In genomic region chr8:121393111-121393510, GRCm38 (mm10) we compare ENCODE assay signal across 9 mouse cellular contexts.
DNase-seq lines count a peak whose midpoint lies in the region; ATAC-seq lines count a peak whose summit lies in the region.
"Had no signal": no experiment of that assay in that cellular context is flagged by ENCODE, and none has a peak within 500 bp of the region (broad histone marks: within the 10 kb centered on the region; RNA-seq: fewer than 3 reads in every experiment).

No protein-coding gene starts in this region.

- no peak overlapping the region for H3K27ac ChIP-seq in midbrain, embryonic 11.5 days (ENCODE audit: low read depth, low read length)
- H3K27ac ChIP-seq in midbrain, embryonic 15.5 days = no peak overlapping the region
- H3K27ac ChIP-seq in heart, embryonic 10.5 days = peak overlapping the region; percentile 13; the same call in 1 of the 2 replicates
- H3K27ac ChIP-seq: liver, embryonic 15.5 days had no signal

- H3K36me3 ChIP-seq in midbrain, embryonic 11.5 days (ENCODE audit: control insufficient read depth, insufficient read depth, low read length) = no peaks in the 10 kb centered on the region
- no peaks in the 10 kb centered on the region for H3K36me3 ChIP-seq in midbrain, embryonic 15.5 days (replicated peaks)
- H3K36me3 ChIP-seq in heart, embryonic 10.5 days = no peaks in the 10 kb centered on the region
- H3K36me3 ChIP-seq: liver, embryonic 15.5 days had no signal

- peaks cover 31% of the 10 kb centered on the region for H3K27me3 ChIP-seq in midbrain, embryonic 11.5 days (ENCODE audit: control insufficient read depth, insufficient read depth, low read length)
- H3K27me3 ChIP-seq in midbrain, embryonic 15.5 days (replicated peaks) = peaks cover 64% of the 10 kb centered on the region
- peaks cover 63% of the 10 kb centered on the region for H3K27me3 ChIP-seq in heart, embryonic 10.5 days (ENCODE audit: insufficient read depth, poor library complexity, severe bottlenecking)

- no peak overlapping the region for H3K4me2 ChIP-seq in midbrain, embryonic 11.5 days
- H3K4me2 ChIP-seq in midbrain, embryonic 15.5 days = no peak overlapping the region
- H3K4me2 ChIP-seq: liver, embryonic 15.5 days had no signal

- no peak overlapping the region for H3K4me3 ChIP-seq in midbrain, embryonic 11.5 days (ENCODE audit: low read depth, low read length)
- no peak overlapping the region for H3K4me3 ChIP-seq in midbrain, embryonic 15.5 days
- H3K4me3 ChIP-seq in heart, embryonic 10.5 days = no peak overlapping the region
- H3K4me3 ChIP-seq: liver, embryonic 15.5 days had no signal

- WGBS in midbrain, embryonic 11.5 days = 13% methylated on average over 9 of the region's 9 CpGs
- 29% methylated on average over 9 of the region's 9 CpGs for WGBS in midbrain, embryonic 15.5 days
- 10% methylated on average over 9 of the region's 9 CpGs for WGBS in heart, embryonic 10.5 days

- DNase-seq in cerebellum, postnatal 14 days = peak; percentile 67 to 82
- DNase-seq in midbrain, embryonic 11.5 days (ENCODE audit: low spot score, missing footprints) = no peak
- no peak for DNase-seq in heart, embryonic 10.5 days (ENCODE audit: low spot score)
- DNase-seq in kidney, postnatal 4 days = peak; percentile 85 to 91
- DNase-seq in right cerebral cortex, postnatal 4 days = peak; percentile 74
- no peak for DNase-seq in gastrocnemius, adult 8-10 months (ENCODE audit: low spot score in 2 of 2)

- ATAC-seq in cerebellum, adult (ENCODE audit: insufficient number of reproducible peaks, low FRiP score, low TSS enrichment) = no peak
- ATAC-seq in midbrain, embryonic 11.5 days (ENCODE audit: low FRiP score) = peak; percentile 38; the same call in 1 of the 2 replicates
- ATAC-seq in midbrain, embryonic 15.5 days (replicated peaks) = no peak

- H3K4me1 ChIP-seq in midbrain, embryonic 11.5 days (ENCODE audit: control insufficient read depth, insufficient read depth, low read length) = peaks cover 23% of the 10 kb centered on the region
- H3K4me1 ChIP-seq in midbrain, embryonic 15.5 days = peaks cover 19% of the 10 kb centered on the region
- peaks cover 52% of the 10 kb centered on the region for H3K4me1 ChIP-seq in heart, embryonic 10.5 days
- H3K4me1 ChIP-seq: liver, embryonic 15.5 days had no signal

- no peak overlapping the region for H3K9ac ChIP-seq in midbrain, embryonic 11.5 days (ENCODE audit: low read length)
- H3K9ac ChIP-seq in midbrain, embryonic 15.5 days = no peak overlapping the region
- H3K9ac ChIP-seq: liver, embryonic 15.5 days had no signal

- no peaks in the 10 kb centered on the region for H3K9me3 ChIP-seq in midbrain, embryonic 11.5 days (ENCODE audit: control insufficient read depth, low read length)
- H3K9me3 ChIP-seq in midbrain, embryonic 15.5 days = no peaks in the 10 kb centered on the region
- no peaks in the 10 kb centered on the region for H3K9me3 ChIP-seq in heart, embryonic 10.5 days
- H3K9me3 ChIP-seq: liver, embryonic 15.5 days had no signal

Comparison
In these comparisons a context has a peak if more than half of its experiments do, and no peak if none do; other contexts are left out.
1. DNase-seq: peak in cerebellum, postnatal 14 days (2 of 2), kidney, postnatal 4 days (2 of 2) and right cerebral cortex, postnatal 4 days (single experiment); none in midbrain, embryonic 11.5 days (single experiment), heart, embryonic 10.5 days (single experiment) and gastrocnemius, adult 8-10 months (0 of 2).